Mouse (Mus musculus) brain, embryonic 18.5 days (tissue): ENCODE measurements around the gene Cops4.

Experiments
- DNase-seq: peaks from one replicate; pipeline ENCODE4 v3.0.0-alpha.2; 2012; ENCODE audit warnings: low read depth, low spot score

Gene Cops4

DNA sequence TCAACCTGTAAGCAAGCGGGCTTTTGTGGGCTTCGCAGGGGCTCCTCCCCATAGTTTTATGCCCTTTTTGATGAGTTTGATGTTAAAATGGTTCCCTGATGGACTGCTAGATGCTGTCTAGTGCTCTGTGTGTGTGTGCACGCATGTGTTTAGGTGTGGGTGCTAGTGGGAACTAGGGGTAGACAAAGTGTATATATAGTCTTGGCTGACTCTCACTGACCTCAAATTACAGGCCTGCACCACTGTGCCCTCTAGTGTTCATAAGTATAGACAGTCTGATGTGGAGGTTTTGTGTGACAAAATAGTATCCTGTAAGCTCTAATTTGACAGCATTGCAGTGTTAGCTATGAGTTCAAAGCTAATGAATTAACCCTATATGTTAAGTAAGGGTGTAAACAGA, 18.5 kb downstream of the Cops4 start:
- DNase-seq, result no peak

DNA sequence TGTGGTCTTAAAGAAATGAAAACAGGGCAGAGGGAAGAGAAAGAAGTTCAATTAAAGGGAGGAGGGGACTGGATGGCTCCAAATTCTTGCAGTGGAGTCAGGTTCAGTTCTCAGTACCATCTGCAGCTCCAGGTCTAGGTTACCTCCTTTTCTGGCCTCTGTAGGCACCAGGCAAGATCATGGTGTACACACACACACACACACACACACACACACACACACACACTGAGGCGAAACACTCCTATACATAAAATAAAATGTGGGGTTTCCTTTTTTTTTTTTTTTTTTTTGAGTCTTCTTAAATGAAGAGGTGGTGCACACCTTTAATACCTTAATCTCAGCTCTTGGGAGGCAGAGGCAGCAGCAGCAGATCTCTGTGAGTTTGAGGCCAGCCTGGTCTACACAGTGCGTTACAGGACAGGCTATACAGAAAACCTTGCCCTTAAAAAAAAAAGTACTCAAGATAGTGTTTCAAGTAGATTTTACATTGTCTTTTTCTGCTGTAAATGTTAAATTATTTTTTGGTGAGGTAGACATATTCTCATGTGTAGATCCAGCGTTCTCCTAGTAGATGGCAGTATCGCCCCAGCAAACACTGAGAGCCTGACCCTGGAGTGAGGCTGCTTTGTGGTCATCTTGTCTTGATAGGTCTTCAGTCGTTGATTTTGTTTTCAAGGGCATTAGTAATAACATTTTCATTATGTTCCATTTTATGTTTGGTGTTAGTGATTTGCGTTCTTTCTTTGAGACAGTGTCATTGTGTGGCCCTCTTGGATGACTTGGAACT, 28.4 kb downstream of the Cops4 start:
- DNase-seq, result no peak

DNA sequence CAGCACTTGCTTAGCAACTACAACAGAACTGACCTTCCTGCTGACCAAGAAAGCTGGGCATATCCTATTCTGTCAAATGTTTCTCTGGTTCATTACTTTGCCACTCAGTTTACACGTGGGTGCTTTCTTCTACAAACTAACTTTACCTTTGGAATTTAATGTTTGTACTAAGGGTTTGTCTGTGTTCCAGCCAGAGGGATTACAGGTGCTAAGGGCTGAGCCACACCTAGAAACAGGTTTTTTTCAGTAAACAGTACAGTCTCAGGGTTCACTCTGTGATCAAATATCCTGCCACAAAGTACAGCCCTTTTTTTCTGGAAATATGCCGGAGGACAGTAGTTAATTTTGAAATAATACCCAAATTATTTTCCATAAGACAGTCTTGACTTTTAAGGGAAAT, 30.1 kb downstream of the Cops4 start:
- no peak for DNase-seq

DNA sequence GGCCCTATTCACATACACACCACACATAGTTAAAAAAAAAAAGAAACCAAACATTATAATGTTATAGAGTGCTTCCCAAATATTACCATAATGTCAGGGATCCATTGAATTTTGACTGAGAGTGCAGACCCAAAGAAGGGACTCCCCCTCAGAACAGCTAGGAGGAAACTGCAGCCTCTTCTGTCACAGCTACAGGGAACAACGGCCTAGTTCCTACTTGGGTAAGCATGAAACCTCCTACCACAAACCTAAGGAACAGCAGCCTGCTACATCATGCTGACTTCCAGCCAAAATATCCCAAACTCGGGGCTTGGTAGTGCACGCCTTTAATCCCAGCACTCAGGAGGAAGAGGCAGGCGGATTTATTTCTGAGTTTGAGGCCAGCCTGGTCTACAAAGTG, 31.2 kb downstream of the Cops4 start:
- DNase-seq, result no peak

DNA sequence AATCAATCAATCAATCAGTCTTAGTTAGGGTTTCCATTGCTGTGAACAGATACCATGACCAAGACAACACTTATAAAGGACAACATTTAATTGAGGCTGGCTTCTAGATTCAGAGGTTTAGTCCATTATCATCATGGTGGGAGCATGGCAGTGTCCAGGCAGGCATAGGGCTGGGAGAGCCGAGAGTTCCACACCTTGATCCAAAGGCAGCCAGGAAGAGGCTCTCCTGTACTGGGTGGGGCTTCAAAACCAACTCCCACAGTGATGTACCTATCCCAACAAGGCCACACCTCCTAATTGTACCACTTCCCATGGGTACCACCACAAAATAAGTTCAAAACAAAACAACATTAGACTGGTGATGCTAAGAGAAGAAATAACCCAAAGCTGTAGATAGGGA, 32.0 kb downstream of the Cops4 start:
- no peak for DNase-seq

DNA sequence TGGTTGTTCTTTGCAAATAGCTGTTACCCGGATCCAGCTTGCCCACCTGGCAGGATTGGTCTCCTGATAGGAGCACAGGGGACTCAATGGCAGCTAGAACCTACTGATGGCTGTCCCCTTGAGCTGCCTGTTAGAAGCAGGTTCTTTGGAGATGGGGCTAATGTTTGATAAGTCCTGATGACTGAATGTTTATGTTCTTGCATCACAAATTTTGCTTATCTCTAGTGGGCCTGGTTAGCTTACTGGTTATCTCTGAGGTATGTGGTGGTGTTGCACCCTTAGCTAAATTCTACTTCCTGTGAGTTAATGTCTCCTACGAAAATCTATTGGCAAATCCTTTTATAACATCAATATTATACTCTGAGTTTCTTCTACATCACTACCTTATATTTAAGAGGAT, 33.8 kb downstream of the Cops4 start:
- DNase-seq, result no peak

DNA sequence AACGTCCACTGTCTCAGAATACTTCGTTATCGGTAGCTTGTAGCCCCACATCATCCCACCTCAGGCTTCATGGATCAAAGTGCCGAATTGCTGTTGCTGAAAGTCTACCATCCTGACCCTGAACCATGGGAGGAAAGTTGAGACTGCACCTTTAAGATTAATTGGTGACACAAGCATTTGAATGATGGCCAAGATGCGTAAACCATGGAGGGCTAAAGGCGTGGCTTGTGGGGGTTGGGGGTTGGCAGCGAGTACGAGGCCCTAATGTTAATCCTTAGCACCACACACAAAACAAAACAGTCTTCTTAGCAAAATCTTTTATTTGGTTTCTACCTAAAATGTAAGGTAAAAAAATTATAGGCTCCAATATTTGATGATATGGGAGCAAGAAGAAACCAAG, 35.3 kb downstream of the Cops4 start:
- no peak for DNase-seq

DNA sequence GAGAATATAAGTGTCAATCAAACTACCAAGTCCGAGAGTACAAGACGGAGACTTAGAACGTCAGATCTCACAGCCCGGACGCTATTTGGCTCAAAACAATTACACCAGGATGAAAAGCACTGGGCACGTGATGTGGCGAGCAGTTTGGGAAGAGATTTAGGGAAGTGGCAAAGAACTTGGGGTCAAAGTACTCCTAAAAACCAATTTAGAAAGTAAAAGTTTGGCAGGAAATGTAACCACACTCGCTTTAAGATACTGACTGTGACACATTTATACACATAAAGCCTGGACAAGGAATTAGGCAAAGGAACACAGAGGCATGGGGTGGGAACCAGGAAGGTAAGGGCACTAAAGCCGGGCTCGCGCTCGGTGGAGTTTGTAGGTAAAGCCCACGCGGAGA, 38.9 kb downstream of the Cops4 start:
- no peak for DNase-seq

DNA sequence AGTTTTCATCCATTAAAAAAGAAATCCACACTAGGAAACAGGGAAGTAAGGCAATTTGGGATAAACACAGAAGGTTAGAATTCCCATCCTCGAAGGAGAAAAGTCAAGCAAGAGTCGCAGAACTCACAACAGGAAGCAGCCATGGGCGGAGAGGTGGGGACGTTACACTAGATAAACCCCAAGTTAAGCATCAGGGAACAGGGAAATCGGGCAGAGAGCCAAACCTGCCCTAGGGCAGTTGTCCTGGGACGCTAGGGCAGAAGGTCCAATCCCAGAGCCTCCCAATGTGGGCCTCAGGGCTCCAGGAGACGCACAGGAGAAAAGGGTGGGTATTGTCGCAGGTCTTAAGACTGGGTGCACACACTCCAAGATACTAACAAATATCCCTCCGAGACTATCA, 39.4 kb downstream of the Cops4 start:
- DNase-seq, result no peak

DNA sequence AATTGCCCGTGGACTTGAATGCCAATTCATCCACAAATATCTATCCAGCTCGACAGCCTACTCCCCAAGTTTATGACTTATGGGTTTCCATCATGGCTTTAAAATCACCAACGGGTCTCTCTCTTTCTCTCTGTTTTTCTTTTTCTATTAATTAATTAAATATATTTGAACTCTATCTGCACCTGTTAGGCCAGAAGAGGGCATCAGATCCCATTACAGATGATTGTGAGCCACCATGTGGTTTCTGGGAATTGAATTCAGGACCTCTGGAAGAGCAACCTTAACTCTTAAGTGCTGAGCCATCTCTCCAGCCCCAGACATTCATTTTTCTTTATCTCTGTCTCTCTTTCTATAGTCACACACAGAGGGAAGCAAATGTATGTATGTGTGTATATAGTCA, 40.7 kb downstream of the Cops4 start:
- DNase-seq, result no peak

DNA sequence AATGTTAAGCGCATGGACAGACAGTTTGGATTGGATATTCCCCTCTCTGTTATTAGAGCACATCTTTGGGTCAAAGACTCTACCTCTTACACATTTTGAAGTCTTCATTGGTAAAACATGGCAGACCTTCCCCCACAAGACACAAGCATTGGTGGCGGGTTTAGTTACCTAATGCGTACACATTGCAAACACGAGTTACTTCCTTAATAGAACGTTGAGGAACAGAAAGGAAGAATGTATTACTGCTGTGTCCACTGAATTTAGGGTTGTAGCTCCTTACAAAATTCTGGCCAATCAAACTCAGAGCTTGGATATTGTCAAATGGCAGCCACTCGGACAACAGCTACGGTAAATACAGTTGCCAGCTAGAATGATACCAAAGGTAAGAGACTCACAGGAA, 41.2 kb downstream of the Cops4 start:
- DNase-seq, result no peak

DNA sequence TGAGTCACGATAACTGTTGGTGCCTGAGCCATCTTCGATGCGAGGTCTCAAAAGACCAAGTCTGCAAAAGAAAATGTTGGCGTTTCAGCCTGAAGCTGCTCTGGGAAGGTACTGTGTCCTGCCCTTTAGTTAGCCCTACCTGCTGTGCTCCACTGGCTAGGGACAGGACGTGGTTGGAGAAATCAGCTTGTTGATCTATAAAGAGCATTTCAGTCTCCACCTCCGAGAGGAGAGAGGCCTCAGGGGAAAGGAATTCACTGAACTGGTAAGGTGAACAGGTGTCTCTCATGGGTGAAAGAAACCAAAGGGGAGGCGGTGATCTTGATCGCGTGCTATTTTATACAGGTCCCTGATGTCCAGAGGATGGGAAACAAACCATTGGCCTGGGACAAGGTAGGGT, 44.6 kb downstream of the Cops4 start:
- no peak for DNase-seq

DNA sequence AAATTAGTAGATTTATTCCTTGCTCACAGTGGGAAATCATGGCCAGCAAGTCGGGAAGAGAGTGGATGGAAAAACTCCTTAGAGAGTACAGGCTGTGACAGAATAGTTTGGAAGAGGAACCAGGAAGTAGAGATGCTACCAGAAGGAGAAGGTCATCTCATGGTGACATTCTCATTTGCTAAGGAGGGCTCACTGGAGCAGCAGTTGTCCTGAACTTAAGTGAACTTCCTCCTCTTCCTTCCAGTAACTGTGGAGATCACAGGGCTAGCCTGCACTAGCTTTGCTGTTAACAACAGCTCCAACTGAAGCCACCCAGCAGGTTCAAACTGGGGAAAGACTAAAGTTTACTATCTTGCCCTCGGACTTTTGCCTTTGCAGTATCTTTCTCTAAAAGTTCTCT, 48.7 kb downstream of the Cops4 start:
- DNase-seq, result no peak

DNA sequence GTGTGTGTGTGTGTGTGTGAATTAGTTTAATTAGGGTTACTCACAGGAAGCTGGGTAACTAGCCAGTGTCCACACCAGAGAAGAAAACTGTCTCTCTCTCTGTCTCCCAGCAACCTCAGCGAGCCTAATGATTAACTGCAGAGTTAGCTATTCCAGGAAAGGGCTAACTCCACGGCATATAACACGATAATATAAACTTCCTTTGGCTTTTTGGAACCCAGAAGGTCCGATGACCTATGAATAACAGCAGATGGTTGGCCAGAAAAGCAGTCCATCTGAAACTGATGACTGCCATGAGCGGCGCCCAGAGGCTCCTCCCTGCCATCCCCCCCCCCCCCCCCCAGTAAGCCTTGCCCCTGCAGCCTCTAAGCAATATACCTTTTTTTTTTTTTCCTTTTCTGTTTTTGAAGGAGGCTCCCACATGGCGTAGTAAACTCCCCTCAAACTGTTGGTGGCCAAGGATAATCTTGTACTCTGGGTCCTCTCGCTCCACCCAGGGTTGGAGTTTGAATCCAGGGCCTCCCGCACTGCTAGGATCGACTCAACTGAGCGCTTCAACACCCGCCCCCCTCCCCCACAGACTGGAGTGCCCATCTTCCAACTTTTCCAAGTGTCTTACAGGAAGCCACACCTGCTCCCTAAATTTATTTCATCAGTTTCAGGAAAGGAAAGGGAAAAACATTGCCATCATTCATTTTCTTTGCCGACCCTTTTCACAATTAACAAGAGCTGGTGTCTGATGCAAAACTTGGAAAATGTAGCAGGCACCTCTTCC, 49.3 kb downstream of the Cops4 start:
- DNase-seq, result no peak

DNA sequence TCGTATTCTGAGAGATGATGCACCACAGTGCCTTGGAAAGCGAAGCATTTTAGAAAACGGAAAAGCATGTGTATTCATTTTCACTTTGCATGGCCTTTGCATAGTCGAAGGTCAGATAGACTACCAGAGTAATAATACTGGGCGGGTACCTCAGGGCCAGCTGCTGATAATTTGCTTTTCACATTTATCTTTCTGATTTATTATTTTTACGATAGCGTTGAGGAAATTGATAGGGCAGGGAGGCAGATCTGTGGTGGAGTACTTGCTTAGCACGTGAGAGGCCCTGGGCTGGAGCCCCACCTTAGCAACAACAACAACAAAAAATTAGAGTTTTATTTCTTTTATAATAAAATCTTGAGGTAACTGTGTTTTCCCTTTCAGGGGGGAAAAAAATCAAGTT, 50.1 kb downstream of the Cops4 start:
- DNase-seq, result no peak

DNA sequence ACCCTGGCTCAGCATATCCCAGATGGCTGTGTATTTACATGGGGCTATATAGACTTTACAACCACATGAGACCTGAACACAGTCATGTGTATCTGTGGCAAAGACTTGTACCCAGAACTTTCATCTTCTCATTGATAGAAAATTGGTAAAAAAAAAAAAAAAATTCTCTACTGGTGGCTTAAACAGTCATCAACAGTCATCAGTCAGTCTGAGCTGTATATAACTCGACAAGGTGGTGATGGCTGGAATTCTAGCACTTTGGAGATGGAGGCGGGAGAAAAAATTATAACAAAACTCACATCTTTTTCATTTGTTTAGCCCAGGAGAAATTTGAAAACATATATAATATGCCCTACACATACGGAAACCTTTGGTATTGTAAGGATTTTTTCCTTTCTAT, 50.7 kb downstream of the Cops4 start:
- DNase-seq, result no peak

DNA sequence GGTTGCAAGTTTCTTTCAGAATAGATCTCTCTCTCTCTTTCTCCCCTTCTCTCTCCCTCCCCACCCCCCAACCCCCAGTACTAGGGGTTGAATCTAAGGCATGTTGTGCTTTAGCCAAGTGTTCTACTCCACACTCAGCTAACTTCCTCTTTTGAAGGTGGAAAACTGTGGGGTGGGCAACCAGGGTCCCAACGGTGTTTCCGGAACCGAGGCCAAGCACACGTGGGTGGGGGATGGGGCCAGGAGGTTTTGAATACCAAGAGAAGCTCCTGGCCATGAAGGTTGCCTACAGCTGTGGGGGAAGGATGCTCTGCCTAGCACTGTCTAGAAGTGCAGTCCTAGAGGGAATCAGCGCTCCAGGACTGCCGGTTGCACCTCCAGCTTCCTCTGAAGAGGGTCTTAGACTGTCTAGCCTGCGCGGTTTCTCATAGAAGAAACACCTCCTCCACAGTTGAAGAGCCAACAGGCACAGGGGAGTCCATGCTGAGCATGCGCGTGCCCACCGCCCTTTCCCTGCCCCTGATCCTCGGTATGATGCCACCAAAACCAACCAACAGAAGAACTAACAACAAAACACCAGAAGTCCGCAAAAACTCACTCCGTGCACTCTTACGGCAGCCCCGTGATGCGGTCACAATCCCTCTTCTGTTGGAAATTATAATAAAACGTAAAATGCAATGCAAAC, 51.3 kb downstream of the Cops4 start:
- DNase-seq, result no peak

DNA sequence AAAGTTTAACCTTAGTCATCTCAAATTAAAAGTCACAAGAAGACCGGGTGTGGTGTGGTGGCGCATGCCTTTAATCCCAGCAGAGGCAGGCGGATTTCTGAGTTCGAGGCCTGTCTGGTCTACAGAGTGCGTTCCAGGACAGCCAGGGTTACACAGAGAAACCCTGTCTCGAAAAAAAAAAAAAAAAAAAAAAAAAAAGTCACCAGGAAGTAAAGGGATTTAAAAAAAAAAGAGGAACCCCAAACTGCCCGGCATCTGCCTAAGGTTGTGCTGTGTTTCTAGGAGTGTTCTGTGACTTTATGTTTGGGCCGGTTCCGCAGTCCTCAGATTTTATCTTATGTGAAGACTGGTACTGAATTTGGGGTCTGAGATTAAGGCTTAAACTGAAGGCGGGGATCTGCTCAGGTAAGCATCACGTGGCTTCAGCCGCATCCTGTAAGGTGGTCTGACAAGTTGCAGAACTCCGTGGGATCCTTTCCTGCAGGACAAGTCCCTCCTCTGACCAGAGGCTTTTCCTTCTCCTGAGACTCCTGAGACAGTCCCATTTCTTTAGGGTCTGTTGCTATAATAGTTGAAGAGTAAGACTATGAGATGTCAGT, 52.0 kb downstream of the Cops4 start:
- no peak for DNase-seq

DNA sequence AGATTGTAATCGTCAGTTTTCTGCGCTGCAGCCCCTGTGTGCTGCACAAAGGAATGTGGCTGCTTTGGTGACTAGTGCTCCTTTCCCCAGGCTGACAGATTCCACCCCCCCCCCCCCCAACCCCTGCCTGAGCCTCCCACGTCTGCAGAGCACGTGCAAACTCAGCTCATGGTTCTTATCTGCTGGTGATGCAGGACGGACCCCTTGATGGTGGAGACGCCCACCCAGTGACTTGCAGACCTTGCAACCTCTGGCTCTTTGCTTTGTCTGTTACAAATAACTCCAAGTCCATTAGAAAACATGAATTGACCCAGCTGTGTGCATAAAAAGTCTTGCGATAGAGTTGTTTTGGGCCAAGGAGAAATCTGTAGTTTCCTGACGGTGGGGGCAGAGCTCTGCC, 52.6 kb downstream of the Cops4 start:
- DNase-seq, result no peak

DNA sequence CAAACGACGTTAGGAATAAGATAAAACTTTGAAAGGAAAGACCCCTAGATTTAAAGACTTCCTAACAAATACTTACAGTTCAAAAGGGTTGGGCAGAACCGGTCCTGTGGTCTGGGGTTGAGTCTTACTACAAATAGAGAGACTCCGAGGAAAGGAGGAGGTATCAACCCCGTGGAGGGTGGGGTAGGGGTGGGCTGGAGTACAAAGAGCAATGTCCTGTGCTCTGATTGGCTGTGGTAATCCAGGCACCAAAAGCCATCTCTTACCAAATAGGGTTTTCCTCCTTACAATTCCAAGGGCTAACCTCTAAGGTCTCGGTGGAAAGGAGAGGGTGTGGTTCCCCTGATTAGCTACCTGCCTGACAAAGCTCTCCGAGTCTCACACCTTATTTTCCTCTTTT, 54.0 kb downstream of the Cops4 start, which contains the start of gene Plac8:
Gene Plac8, minus strand, starts transcription at position 177 of the 400 bp plus-strand sequence.
- no peak for DNase-seq

DNA sequence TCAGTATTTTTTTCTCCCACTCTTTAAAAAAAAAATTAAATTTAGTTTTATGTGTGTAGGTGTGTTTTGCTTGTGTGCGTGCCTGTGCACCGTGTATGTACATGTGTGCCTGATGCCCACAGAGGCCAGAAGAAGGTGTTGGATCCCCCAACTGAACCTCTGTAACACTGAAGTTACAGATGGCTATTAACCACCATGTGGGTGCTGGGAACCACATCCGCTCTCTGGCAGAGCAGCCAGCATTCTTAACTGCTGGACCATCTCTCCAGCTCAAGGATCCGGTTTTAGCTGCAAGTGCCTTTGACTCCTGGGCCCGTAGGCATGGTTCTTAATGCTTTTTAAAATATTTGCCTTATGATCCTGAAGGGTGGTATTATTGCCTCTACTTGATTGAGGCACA, 55.1 kb downstream of the Cops4 start:
- DNase-seq, result no peak

DNA sequence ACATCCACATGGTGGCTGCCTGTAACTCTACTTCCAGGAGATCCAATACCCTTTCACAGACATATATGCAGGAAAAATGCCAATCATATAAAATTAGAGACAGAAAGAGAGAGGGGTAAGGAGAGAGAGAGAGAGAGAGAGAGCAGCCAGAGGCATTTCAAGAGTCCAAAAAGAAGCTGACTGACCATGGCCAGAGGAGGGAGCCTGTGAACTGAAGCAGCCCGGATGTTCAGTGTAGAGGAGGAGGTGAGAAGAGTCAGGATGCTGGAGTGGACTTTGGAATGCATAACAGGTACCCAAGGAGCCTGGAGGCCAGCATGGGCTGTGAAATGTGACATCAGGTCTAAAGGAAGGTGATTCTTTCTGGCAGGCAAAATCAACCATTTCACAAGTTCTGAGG, 56.7 kb downstream of the Cops4 start:
- no peak for DNase-seq
